ENCODE assay signal across 9 mouse cellular contexts in the genomic region with DNA sequence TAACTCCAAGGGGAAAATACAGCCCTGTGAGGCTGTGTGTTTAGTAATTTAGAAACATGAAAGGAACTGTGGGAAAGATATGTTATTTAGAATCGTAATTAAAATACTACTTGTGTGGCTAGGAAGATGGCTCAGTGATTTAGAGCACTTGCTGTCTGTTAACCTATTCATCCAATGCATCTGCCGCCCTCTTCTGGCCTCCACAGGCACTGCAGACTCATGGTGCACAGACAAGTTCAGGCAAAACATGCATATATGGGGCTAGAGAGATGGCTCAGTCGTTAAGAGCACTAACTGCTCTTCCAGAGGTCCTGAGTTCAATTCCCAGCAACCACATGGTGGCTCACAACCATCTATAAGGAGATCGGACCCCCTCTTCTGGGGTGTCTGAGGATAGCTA. TPM values are rescaled to one million over a fixed set of nuclear protein-coding genes. Genes with fewer than 3 reads are reported as not detected.
DNase-seq lines count a peak whose midpoint lies in the region; ATAC-seq lines count a peak whose summit lies in the region.
"Had no signal": no experiment of that assay in that cellular context is flagged by ENCODE, and none has a peak within 500 bp of the region (broad histone marks: within the 10 kb centered on the region; RNA-seq: fewer than 3 reads in every experiment).

No protein-coding gene starts in this region.

- no peak overlapping the region for H3K9ac ChIP-seq in liver, embryonic 12.5 days
- H3K9ac ChIP-seq in neural tube, embryonic 15.5 days (replicated peaks), result no peak overlapping the region

- no peaks in the 10 kb centered on the region; the same call in 1 of the 2 replicates for H3K27me3 ChIP-seq in liver, embryonic 12.5 days (replicated peaks)
- H3K27me3 ChIP-seq in neural tube, embryonic 15.5 days (replicated peaks), result no peaks in the 10 kb centered on the region

- peaks cover 12% of the 10 kb centered on the region for H3K4me1 ChIP-seq in liver, embryonic 12.5 days
- no peaks in the 10 kb centered on the region for H3K4me1 ChIP-seq in neural tube, embryonic 15.5 days

- H3K4me3 ChIP-seq in liver, embryonic 12.5 days, result no peak overlapping the region
- H3K4me3 ChIP-seq in neural tube, embryonic 15.5 days (replicated peaks), result no peak overlapping the region

- H3K36me3 ChIP-seq in liver, embryonic 12.5 days, result no peaks in the 10 kb centered on the region
- H3K36me3 ChIP-seq in neural tube, embryonic 15.5 days, result no peaks in the 10 kb centered on the region

- WGBS in liver, embryonic 12.5 days (ENCODE audit: insufficient replicate concordance), result 55% methylated on average over 4 of the region's 4 CpGs
- WGBS in neural tube, embryonic 15.5 days, result 77% methylated on average over 4 of the region's 4 CpGs

- H3K27ac ChIP-seq in liver, embryonic 12.5 days, result no peak overlapping the region
- no peak overlapping the region for H3K27ac ChIP-seq in neural tube, embryonic 15.5 days (replicated peaks)

- H3K9me3 ChIP-seq in liver, embryonic 12.5 days (replicated peaks), result no peaks in the 10 kb centered on the region
- H3K9me3 ChIP-seq in neural tube, embryonic 15.5 days (replicated peaks), result no peaks in the 10 kb centered on the region

- H3K4me2 ChIP-seq in liver, embryonic 12.5 days, result no peak overlapping the region
- no peak overlapping the region for H3K4me2 ChIP-seq in neural tube, embryonic 15.5 days

- peak; percentile 26 for DNase-seq in adrenal gland, postnatal 25 days
- DNase-seq in adrenal gland, adult 2 months, result no peak
- peak; percentile 77 for DNase-seq in liver
- DNase-seq in c-Kit-positive CD71-positive TER-119-negative erythroid progenitor cells, embryonic 14.5 days (ENCODE audit: low read depth), result peak; percentile 61
- DNase-seq in lung, postnatal 14 days, result peak; percentile 60
- no peak for DNase-seq in urinary bladder, postnatal 4 days (ENCODE audit: low spot score in 2 of 2)

- no peak for ATAC-seq in liver, embryonic 12.5 days
- ATAC-seq in neural tube, embryonic 15.5 days (ENCODE audit: low FRiP score), result no peak

RNA-seq across cellular contexts. Expression of a gene that starts 11.1 kb away (rescaled TPM):
- total RNA-seq in adrenal gland, postnatal 25 days (2021), result 9.0 and 10.1 TPM in 2 replicates
- 10 to 100 TPM in 1 of 2 experiments, 1 to 10 TPM in 1; 5.8 to 11.3 TPM for total RNA-seq in adrenal gland, adult 2 months (2021)
- 2.8 and 4.0 TPM in 2 replicates for polyA plus RNA-seq in adrenal gland, adult 2 months (2012; rRNA removed)
- 2.9 and 3.1 TPM in 2 replicates for polyA plus RNA-seq in liver, embryonic 12.5 days (2016; fragmentation: Nextera tagmentation; extraction: Ambion mirVana)
- polyA plus RNA-seq in neural tube, embryonic 15.5 days (2015; fragmentation: Nextera tagmentation; extraction: Ambion mirVana), result 1.4 and 2.0 TPM in 2 replicates
- total RNA-seq: hematopoietic stem cell, adult 5-6 weeks had no signal

Comparison
In these comparisons a context has a peak if more than half of its experiments do, and no peak if none do; other contexts are left out.
1. DNase-seq: peak in adrenal gland, postnatal 25 days (single experiment), liver (single experiment), c-Kit-positive CD71-positive TER-119-negative erythroid progenitor cells, embryonic 14.5 days (single experiment) and lung, postnatal 14 days (single experiment); none in adrenal gland, adult 2 months (single experiment) and urinary bladder, postnatal 4 days (0 of 2).